Mouse (Mus musculus) c-Kit-positive CD71-negative TER-119-negative erythroid progenitor cells, embryonic 14.5 days (primary cell): ENCODE measurements around the gene Parp3.
A peak's percentile ranks its signal among the peaks of the same experiment; 100 is the strongest.
"Not testable (repeated sequence)": the region's sequence is repeated elsewhere in the genome, so short reads cannot be mapped to it uniquely, and the experiment has no call there.

Experiments used
- DNase-seq: peaks from one replicate; pipeline ENCODE4 v3.0.0-alpha.2; 2013; ENCODE audit warnings: low read depth

Parp3 gene

DNA sequence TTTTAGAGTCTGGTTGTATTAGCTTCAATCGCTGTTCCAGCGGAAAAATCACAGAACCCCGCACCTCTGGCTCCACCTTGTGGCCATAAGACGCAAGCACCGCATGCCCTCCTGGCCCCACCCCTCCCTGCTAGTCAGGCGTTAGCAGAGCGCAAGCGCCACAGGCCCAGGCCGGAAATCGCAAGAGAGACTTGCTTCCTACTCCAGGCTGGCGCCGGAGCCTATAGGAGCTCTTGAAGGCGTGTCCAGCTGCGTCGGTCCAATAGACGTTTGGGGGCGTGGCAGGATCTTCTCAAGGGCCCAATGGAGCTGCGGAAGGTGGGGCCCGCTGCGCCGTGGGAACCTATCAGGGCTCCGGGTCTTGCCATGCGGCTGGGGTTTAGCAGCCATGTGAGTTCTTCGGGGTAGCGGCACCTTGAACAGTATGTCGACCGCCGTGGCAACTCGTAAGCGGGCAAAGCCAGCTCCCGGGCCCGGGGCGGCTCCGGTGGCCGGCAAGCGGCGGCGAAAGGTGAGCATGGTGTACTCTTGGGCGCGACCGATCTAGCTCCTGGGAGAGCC lies at the start of gene Parp3:
Gene Parp3, minus strand, starts transcription at position 26 of the 561 bp plus-strand sequence.
- DNase-seq = peak; percentile 100

- DNase-seq = no peak
Observed at GRCm38 (mm10) chr9:106519909-106520308, 43.2 kb upstream of the Parp3 start.

DNA sequence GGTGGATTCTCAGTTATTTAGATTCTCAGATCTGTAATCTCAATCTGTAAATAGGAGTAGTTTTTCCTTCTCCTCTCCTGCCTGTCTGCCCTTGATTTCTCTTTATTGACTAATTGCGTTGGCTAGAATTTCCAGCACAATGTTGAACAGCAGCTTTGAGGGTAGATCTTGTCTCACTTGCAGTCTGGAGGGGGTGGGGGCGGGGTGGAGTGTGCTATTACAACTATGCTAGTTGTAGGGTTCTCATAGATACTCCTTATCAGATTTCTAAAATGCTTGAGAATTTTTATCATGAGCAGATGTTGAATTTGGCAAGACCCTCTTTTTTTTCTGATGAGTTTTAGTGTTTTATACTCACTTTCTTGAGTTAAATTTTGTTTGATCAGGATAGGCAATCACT lies 42.7 kb upstream of the Parp3 start:
- no peak for DNase-seq

DNA sequence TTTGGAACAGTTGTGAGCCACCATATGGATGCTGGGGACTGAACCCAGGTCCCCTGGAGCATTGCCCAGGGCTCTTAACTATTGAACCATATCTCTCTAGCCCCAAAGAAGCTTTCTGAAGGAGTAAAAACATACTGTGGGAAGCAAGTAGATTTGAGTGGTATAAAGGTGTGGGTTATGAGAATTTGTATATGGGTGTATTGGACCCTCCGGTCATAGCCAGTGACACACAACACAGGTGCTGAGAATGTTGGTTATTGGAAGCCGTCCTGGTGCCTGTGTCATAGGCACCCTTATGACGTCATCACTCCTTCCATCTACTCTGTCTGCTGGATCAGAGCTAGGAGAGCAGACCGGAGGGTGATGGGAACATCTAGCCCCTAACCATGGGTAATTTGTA lies 37.5 kb upstream of the Parp3 start, which contains the start of gene Iqcf5:
Gene Iqcf5, plus strand, starts transcription at position 301 of the 400 bp plus-strand sequence.
- DNase-seq = no peak

- no peak for DNase-seq
Observed at GRCm38 (mm10) chr9:106513566-106513965, 36.8 kb upstream of the Parp3 start.

DNA sequence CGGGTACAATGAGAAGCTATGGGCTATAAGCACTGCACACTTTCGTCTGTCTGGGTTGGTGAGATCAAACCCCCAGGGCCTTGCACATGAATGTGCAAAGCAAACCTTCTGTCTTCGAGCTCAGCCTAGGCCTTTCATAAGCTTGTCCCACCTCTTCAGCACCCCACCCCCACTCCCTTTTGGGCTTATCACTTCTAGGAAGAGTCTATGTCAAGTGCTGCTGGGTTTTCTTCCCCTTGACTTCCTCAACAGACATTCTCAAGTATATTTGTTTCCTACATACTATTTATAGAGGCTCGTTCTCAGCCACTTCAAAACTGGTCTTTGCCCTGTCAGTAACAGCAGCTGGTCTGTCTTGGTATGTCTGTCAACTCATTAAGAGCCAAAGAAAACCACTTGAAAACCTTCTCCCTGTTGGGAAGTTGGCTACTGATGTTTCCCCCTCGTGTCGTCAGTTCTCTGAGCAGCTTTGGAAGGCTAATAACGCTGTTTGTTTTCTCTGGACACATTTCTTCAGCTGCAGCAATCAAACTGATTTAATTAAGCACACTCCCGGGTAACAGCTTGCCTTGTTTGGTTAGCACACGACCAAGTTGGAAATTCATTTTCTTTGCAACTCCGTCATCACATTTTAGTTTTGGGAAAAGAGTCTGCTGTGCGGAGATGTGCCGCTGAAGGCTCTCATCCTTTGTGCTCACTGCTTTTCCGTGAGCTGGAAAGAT lies 36.1 kb upstream of the Parp3 start:
- DNase-seq = peak; percentile 16

DNA sequence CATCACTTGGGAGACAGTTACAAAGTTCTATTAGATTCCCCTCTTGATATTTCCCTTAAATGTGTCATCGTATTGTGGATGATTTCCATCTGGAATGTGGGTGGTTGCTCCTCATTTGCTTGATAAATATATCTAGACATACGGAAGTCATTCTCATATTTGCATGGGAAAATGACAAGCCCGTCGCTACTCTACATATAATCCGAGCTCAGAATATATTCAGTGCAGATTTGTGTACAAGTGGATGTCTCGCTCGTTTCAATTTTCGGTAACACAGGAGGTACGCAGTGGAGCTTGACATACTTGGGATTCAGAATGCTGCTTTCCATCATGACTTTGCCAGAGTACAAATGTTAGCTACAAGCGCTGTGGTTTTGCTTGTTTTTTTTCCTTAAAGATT lies 32.6 kb upstream of the Parp3 start:
- no peak for DNase-seq

GRCm38 (mm10) chr9:106504246-106504645 lies 27.5 kb upstream of the Parp3 start:
- DNase-seq = no peak

DNA sequence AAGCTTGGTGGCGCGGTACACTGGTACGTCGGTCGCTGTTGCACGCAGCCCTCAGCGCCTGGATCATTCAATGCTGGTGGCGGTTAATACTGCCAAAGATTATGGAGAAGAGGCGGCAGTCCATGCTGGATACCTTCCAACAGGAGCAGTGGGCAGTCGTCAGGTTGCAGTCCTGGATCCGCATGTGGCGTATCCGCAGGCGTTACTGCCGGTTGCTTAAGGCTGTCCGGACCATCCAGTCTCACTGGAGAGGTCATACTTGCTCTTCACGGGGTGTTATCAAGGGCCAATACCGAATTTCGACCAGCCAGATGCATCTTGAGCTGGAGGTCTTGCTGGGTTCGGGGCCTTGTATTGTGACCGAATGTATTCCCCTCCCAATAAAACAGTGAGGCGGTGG lies 25.1 kb upstream of the Parp3 start:
- no peak for DNase-seq

- no peak for DNase-seq
Observed at GRCm38 (mm10) chr9:106499667-106500066, 22.9 kb upstream of the Parp3 start, which contains the start of gene Iqcf1. Gene Iqcf1 (plus strand): TSS chr9:106499967.

- not testable (repeated sequence) for DNase-seq
Observed at GRCm38 (mm10) chr9:106487602-106488001, 10.9 kb upstream of the Parp3 start.

DNA sequence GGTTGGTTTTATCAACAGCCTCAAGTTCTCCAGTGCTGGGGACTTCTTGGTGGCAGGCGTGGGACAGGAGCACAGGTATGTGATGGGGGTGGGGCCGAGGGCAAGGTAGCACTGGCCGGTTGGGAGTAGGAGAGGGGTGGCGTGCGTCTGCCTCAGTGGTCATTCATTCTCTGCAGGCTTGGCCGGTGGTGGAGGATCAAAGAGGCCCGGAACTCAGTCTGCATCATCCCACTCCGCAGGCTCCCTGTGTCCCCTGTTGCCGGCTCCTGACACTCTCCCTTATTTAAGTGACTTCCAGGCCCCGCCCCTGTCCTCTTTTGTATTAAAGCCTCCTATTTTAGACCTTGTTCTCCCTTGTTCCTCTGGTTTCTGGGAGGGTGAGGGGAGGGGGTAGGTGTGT lies 8.3 kb upstream of the Parp3 start:
- no peak for DNase-seq

DNA sequence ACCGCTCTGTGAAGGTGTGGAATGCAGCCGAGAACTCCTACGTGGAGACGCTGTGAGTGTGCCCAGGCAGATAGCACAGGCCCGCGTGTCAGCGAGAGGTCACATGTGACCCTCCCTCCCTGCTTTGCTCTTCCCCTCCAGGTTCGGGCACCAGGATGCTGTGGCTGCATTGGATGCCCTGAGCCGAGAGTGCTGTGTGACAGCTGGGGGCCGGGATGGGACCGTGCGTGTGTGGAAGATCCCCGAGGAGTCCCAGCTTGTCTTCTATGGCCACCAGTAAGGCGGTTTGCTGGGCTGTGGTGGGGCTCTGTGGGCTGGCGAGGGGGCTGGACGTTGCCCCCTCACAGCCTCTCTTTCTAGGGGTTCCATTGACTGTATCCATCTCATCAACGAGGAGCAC lies 6.9 kb upstream of the Parp3 start:
- DNase-seq = no peak

GRCm38 (mm10) chr9:106483136-106483535 lies 6.4 kb upstream of the Parp3 start:
- no peak for DNase-seq

GRCm38 (mm10) chr9:106482578-106483115 lies 5.9 kb upstream of the Parp3 start:
- DNase-seq = no peak

DNA sequence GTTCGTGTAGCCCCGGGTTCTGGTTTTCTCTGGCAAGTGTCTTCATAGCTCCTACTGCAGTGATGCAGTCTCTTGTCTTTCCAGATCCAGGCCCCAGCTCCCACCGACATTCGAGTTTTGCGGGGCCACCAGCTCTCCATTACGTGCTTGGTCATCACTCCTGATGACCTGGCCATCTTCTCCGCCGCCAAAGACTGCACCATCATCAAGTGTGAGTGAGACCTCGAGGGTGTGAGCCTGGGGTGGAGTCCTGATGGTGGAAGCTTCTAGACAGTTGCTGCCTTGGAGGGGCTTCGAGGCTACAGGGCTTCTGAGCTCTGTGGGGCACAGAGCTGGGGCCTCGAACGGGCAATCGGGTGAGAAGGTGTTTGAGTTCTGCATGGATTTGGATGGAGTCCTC lies 4.9 kb upstream of the Parp3 start:
- no peak for DNase-seq

- DNase-seq = no peak
Observed at GRCm38 (mm10) chr9:106481075-106481474, 4.3 kb upstream of the Parp3 start.

DNA sequence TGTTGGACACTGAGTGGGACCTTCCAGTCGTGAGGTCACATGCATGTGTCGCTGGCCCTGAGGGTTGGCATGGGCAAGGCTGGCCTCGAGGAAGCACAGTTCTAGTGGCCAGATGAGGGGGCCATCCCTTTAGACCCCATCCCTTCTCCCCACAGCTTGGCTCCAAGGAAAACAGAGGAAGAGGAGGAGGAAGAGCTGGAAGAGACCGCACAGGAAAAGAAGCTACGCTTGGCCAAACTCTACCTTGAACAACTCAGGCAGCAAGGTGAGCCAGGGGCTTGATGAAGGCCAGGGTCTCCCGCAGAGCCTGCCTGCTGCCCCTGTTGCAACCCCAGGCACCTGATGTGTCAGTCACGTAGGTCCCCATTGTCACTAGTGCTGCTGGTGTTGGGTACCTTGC lies 3.8 kb upstream of the Parp3 start:
- no peak for DNase-seq

GRCm38 (mm10) chr9:106478101-106478500 lies 1.4 kb upstream of the Parp3 start:
- no peak for DNase-seq

DNA sequence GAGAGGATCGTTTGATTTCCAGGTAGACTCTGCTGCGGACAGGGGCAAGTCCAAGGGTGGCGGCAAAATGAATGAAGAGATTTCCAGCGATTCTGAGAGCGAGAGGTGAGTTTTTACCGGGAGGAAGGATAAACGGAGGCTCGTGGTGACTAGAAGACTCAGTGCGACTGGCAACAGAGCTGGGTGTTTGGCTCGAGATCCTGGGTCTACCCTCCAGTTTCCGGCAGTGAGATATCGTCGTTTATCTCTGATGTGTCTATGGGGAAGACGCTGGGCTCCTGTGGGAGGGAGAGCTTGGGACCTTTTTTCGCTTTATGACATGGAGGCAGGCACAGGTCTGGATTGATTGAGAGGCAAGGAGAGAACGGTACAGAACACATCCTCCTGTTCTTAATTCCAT lies 900 bp upstream of the Parp3 start:
- DNase-seq = no peak

- no peak for DNase-seq
Observed at GRCm38 (mm10) chr9:106476002-106476923, 486 bp downstream of the Parp3 start.

DNA sequence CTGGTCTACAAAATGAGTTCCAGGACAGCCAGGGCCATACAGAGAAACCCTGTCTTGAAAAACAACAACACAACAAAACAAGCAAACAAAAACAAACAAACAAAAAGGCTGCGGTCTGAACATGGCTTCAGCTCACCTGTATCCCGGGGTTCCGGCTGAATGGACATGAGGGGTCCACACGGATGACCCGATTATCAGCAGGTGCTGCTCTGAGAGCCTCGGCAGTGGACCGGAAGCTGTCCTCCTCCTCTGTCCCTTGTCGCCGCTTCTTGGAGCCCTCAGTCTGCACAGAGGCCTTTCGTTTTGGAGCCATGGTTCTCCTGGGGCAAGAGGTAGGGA lies 1.1 kb downstream of the Parp3 start, which contains the start of gene Rrp9:
Gene Rrp9, plus strand, starts transcription at position 301 of the 339 bp plus-strand sequence.
- DNase-seq = no peak
